Mouse (Mus musculus) lung, postnatal 25 days (tissue): ENCODE data around the gene N4bp1.

Experiments
- DNase-seq: peaks from one replicate; pipeline ENCODE4 v3.0.0; 2022; ENCODE audit warnings: low spot score

N4bp1 gene

GRCm38 (mm10) chr8:86762806-86763205, 122.3 kb downstream of the N4bp1 start:
- no peak for DNase-seq

DNA sequence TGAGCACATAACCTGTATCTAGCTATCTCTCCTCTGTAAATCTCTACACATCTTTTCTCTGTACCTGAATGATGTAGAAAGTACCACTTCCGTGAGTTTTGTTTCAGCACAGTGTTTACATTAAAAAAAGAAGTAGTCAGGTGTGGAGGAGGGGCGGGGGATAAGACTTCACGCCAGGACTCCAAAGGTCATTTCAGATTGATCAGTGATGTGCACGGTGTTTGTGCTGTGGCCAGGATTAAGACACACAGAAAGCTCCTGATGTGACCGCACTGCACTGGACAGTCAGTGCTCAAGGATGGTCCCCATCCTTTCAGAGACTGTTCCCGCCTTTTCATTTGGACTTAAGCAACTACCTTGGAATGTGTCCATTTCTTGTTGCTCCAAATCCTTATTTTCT, 124.3 kb downstream of the N4bp1 start:
- DNase-seq = no peak

DNA sequence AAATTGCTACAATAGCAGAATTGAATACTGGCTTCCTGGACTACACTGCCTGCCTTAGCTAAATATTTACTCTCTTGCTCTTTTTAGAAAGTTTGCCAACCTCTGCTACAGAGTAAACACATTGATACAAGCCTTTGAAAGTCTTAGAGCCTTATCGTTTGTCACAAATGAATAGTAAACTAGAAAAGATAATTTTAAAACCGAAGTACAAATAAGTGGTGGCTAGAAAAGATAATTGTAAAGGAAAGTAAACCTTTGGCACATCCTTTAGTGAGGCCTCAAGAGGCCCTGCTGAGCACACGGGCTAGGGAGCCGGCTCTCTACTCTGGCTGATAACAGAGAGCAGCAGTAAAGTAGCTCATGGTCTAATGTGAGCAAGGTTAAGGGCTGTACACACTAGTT, 126.0 kb downstream of the N4bp1 start:
- peak; percentile 47 for DNase-seq

DNA sequence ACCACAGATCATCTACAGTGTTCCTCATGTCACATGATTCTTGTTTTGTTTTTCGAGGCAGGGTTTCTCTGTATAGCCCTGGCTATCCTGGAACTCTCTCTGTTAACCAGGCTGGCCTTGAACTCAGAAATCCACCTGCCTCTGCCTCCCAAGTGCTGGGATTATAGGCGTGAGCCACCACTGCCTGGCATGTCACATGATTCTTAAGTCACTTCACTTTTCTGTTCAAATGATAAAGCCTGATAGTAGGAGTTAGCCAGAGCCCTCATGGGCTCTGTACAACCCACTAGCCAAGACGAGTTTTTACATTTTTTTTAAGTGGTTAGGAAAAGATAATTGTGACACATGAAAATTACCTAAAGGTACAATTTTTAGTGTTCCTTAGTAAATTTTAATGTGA, 126.4 kb downstream of the N4bp1 start:
- DNase-seq = no peak
